Mouse (Mus musculus) heart, embryonic 16.5 days (tissue): ENCODE measurements around the gene Exosc7. TPM values are rescaled to one million over a fixed set of nuclear protein-coding genes. Genes with fewer than 3 reads are reported as not detected.

ENCODE experiments used
- ATAC-seq: fragments of 200-750 bp; cut with Nextera tagmentation; replicated peaks from 2 replicates; pipeline ENCODE4 v1.8.0; 2017; ENCODE audit warnings: moderate number of reproducible peaks; ENCODE audit not compliant: insufficient read depth, low FRiP score; ENCODE audit errors: extremely low read depth
- H3K27ac ChIP-seq: fragments of 300-500 bp; sonication (generic); 2 replicates; pipeline ENCODE4 v1.5.1; 2014; ENCODE audit warnings: mild to moderate bottlenecking, low read length, control low read depth, moderate library complexity
- H3K27me3 ChIP-seq: fragments of 300-500 bp; sonication (generic); 2 replicates; pipeline ENCODE4 v1.6.1; 2014; ENCODE audit warnings: low read length, mixed read lengths; ENCODE audit not compliant: control insufficient read depth, insufficient read depth
- H3K36me3 ChIP-seq: fragments of 300-500 bp; sonication (generic); 2 replicates; pipeline ENCODE4 v1.6.1; 2014; ENCODE audit not compliant: control insufficient read depth, insufficient read depth
- H3K4me1 ChIP-seq: fragments of 300-500 bp; sonication (generic); 2 replicates; pipeline ENCODE4 v1.6.1; 2014; ENCODE audit warnings: low read length, mixed read lengths; ENCODE audit not compliant: control insufficient read depth, insufficient read depth
- H3K4me2 ChIP-seq: fragments of 300-500 bp; sonication (generic); 2 replicates; pipeline ENCODE4 v1.6.1; 2014; ENCODE audit warnings: low read depth, mild to moderate bottlenecking, control low read depth, low read length
- H3K4me3 ChIP-seq: fragments of 300-500 bp; sonication (generic); 2 replicates; pipeline ENCODE4 v1.5.1; 2014; ENCODE audit warnings: mild to moderate bottlenecking, control low read depth, low read length
- H3K9ac ChIP-seq: fragments of 300-500 bp; sonication (generic); 2 replicates; pipeline ENCODE4 v1.6.1; 2014; ENCODE audit warnings: low read length, control low read depth
- H3K9me3 ChIP-seq: fragments of 300-500 bp; sonication (generic); replicated peaks from 2 replicates; pipeline ENCODE4 v1.6.1; 2016; ENCODE audit warnings: low read length; ENCODE audit not compliant: control insufficient read depth
- WGBS: fragments of 180-500 bp; shearing (Covaris S2); extraction: QIAGEN DNeasy Blood & Tissue Kit; methylation state at CpG from one replicate; pipeline ENCODE4 v1.1.7; 2014; 5-methylcytosine and 5-hydroxymethylcytosine counted together
- polyA plus RNA-seq: library from polyadenylated mRNA; unstranded; fragments of >200 nt; fragmentation: Nextera tagmentation; extraction: Ambion mirVana; gene quantifications from 2 replicates; pipeline ENCODE4 v1.2.1, GENCODE M21; 2015

Exosc7 gene
- polyA plus RNA-seq, 1 experiment from 2014 or later = 87.6 TPM

- ATAC-seq = no peak
- no peaks in the 10 kb centered on the region for H3K9me3 ChIP-seq
- no peak overlapping the region for H3K4me2 ChIP-seq
- no peaks in the 10 kb centered on the region; the same call in 1 of the 2 replicates for H3K27me3 ChIP-seq
- H3K4me3 ChIP-seq = no peak overlapping the region
- no peak overlapping the region for H3K9ac ChIP-seq
- H3K4me1 ChIP-seq = no peaks in the 10 kb centered on the region
- H3K36me3 ChIP-seq = no peaks in the 10 kb centered on the region
- H3K27ac ChIP-seq = no peak overlapping the region
- 73% methylated on average over 6 of the region's 6 CpGs for WGBS
Observed at GRCm38 (mm10) chr9:123173760-123174159, 60.7 kb downstream of the Exosc7 start.

GRCm38 (mm10) chr9:123174356-123174755, 61.3 kb downstream of the Exosc7 start:
- Histone ChIP-seq H3K4me1 (no peaks in the 10 kb centered on the region), H3K9me3 (no peaks in the 10 kb centered on the region), H3K27ac (no peak overlapping the region), H3K9ac (no peak overlapping the region), H3K27me3 (no peaks in the 10 kb centered on the region; the same call in 1 of the 2 replicates), H3K36me3 (no peaks in the 10 kb centered on the region), H3K4me2 (no peak overlapping the region), H3K4me3 (no peak overlapping the region)
- WGBS = 85% methylated on average over 4 of the region's 4 CpGs
- ATAC-seq = no peak

- ATAC-seq = no peak
- WGBS = 71% methylated on average over 9 of the region's 9 CpGs
Observed at GRCm38 (mm10) chr9:123177380-123178048, 64.5 kb downstream of the Exosc7 start.

GRCm38 (mm10) chr9:123180003-123180402, 67.0 kb downstream of the Exosc7 start:
- H3K27me3 ChIP-seq = no peaks in the 10 kb centered on the region; the same call in 1 of the 2 replicates
- H3K9ac ChIP-seq = no peak overlapping the region
- no peak overlapping the region for H3K4me2 ChIP-seq
- no peaks in the 10 kb centered on the region for H3K4me1 ChIP-seq
- 85% methylated on average over 6 of the region's 6 CpGs for WGBS
- H3K9me3 ChIP-seq = no peaks in the 10 kb centered on the region
- no peaks in the 10 kb centered on the region for H3K36me3 ChIP-seq
- no peak overlapping the region for H3K27ac ChIP-seq
- no peak for ATAC-seq
- no peak overlapping the region for H3K4me3 ChIP-seq

More at GRCm38 (mm10) chr9:123177380-123178048, 64.5 kb downstream of the Exosc7 start:
- Histone ChIP-seq H3K9me3 (no peaks in the 10 kb centered on the region), H3K4me2 (no peak overlapping the region), H3K4me1 (no peaks in the 10 kb centered on the region), H3K9ac (no peak overlapping the region), H3K27ac (no peak overlapping the region), H3K36me3 (no peaks in the 10 kb centered on the region), H3K4me3 (no peak overlapping the region), H3K27me3 (no peaks in the 10 kb centered on the region; the same call in 1 of the 2 replicates)

GRCm38 (mm10) chr9:123183226-123183625, 70.2 kb downstream of the Exosc7 start:
- no peak for ATAC-seq
- no peaks in the 10 kb centered on the region for H3K9me3 ChIP-seq
- no peak overlapping the region for H3K27ac ChIP-seq
- WGBS = 62% methylated on average over 8 of the region's 8 CpGs
- H3K4me3 ChIP-seq = no peak overlapping the region
- no peaks in the 10 kb centered on the region for H3K36me3 ChIP-seq
- H3K4me1 ChIP-seq = peaks cover 2% of the 10 kb centered on the region; the same call in 1 of the 2 replicates
- H3K27me3 ChIP-seq = no peaks in the 10 kb centered on the region
- H3K9ac ChIP-seq = no peak overlapping the region
- no peak overlapping the region for H3K4me2 ChIP-seq

- Histone ChIP-seq H3K27me3 (no peaks in the 10 kb centered on the region), H3K27ac (no peak overlapping the region), H3K9ac (no peak overlapping the region), H3K9me3 (no peaks in the 10 kb centered on the region), H3K36me3 (no peaks in the 10 kb centered on the region), H3K4me2 (no peak overlapping the region), H3K4me3 (no peak overlapping the region), H3K4me1 (peaks cover 2% of the 10 kb centered on the region; the same call in 1 of the 2 replicates)
- ATAC-seq = no peak
- 33% methylated on average over 2 of the region's 2 CpGs for WGBS
Observed at GRCm38 (mm10) chr9:123185546-123185945, 72.5 kb downstream of the Exosc7 start.

Other genes starting within 250 kb of the Exosc7 start
- gene Zfp445, start 247.2 kb upstream of the Exosc7 start, polyA plus RNA-seq = 41.4 and 42.7 TPM in 2 replicates
- gene Zkscan7, start 227.5 kb upstream of the Exosc7 start, polyA plus RNA-seq = 2.8 and 3.2 TPM in 2 replicates
- gene Zfp105, start 190.1 kb upstream of the Exosc7 start, polyA plus RNA-seq = 8.9 and 9.5 TPM in 2 replicates
- 18.4 and 21.5 TPM in 2 replicates for gene 1110059G10Rik, start 162.2 kb upstream of the Exosc7 start, polyA plus RNA-seq
- gene Kif15, start 162.2 kb upstream of the Exosc7 start, polyA plus RNA-seq = 23.8 and 26.6 TPM in 2 replicates
- gene Tmem42, start 91.9 kb upstream of the Exosc7 start, polyA plus RNA-seq = 17.7 and 19.7 TPM in 2 replicates
- gene Tgm4, start 78.5 kb upstream of the Exosc7 start, polyA plus RNA-seq = 0.41 and 0.68 TPM in 2 replicates
- gene Zdhhc3, start within 50 bp of the Exosc7 start, polyA plus RNA-seq = 49.7 and 53.2 TPM in 2 replicates
- 2.7 and 2.8 TPM in 2 replicates for gene Clec3b, start 37.7 kb downstream of the Exosc7 start, polyA plus RNA-seq
- 1.7 and 2.2 TPM in 2 replicates for gene Cdcp1, start 102.8 kb downstream of the Exosc7 start, polyA plus RNA-seq
- 6.5 and 7.4 TPM in 2 replicates for gene Tmem158, start 147.5 kb downstream of the Exosc7 start, polyA plus RNA-seq